Comparison of ENCODE assay signal across 7 mouse cellular contexts in the genomic region with DNA sequence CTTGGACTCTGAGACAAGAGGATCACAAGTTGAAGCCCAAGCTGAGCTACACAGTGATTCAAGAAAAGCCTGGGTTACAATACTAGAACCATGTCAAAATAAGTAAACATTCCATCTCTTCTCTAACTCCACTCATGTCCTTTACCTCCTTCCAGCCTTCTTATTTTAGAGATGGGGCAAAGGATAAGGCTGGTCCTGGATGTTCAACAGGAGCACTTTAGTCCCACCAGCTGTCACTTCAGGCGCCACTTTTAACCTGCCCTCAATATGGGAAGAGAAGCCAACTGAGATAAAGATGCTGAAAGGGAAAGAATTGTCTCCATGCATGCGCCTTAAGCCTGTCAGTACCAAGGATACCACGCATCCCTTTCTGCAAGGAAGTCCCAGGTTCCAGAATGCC. TPM values are rescaled to one million over a fixed set of nuclear protein-coding genes. Genes with fewer than 3 reads are reported as not detected.
A peak's percentile ranks its signal among the peaks of the same experiment; 100 is the strongest.
DNase-seq lines count a peak whose midpoint lies in the region; ATAC-seq lines count a peak whose summit lies in the region.

No protein-coding gene starts in this region.

- peaks cover 2% of the 10 kb centered on the region; the same call in 1 of the 2 replicates for H3K36me3 ChIP-seq in neural tube, embryonic 11.5 days (ENCODE audit: control insufficient read depth, insufficient read depth, low read length)
- H3K36me3 ChIP-seq in forebrain, embryonic 13.5 days (ENCODE audit: poor library complexity, severe bottlenecking), result peaks cover 16% of the 10 kb centered on the region
- peaks cover 8% of the 10 kb centered on the region; the same call in 1 of the 2 replicates for H3K36me3 ChIP-seq in stomach, embryonic 15.5 days

- WGBS in neural tube, embryonic 11.5 days, result 5% methylated on average over 3 of the region's 3 CpGs
- WGBS in forebrain, embryonic 13.5 days, result 4% methylated on average over 3 of the region's 3 CpGs
- WGBS in stomach, embryonic 15.5 days, result 0% methylated on average over 3 of the region's 3 CpGs

- no peaks in the 10 kb centered on the region for H3K27me3 ChIP-seq in neural tube, embryonic 11.5 days (ENCODE audit: control insufficient read depth, insufficient read depth, low read length)
- H3K27me3 ChIP-seq in forebrain, embryonic 13.5 days, result no peaks in the 10 kb centered on the region
- no peaks in the 10 kb centered on the region for H3K27me3 ChIP-seq in stomach, embryonic 15.5 days (replicated peaks)

- H3K9me3 ChIP-seq in neural tube, embryonic 11.5 days (ENCODE audit: control insufficient read depth, low read length), result no peaks in the 10 kb centered on the region
- H3K9me3 ChIP-seq in forebrain, embryonic 13.5 days (replicated peaks), result no peaks in the 10 kb centered on the region
- no peaks in the 10 kb centered on the region for H3K9me3 ChIP-seq in stomach, embryonic 15.5 days

- ATAC-seq in neural tube, embryonic 11.5 days (ENCODE audit: insufficient read depth, low FRiP score, low TSS enrichment), result no peak
- ATAC-seq in forebrain, embryonic 13.5 days, result no peak
- ATAC-seq in stomach, embryonic 15.5 days (ENCODE audit: insufficient read depth, low FRiP score, low read depth), result no peak

- H3K9ac ChIP-seq in neural tube, embryonic 11.5 days (ENCODE audit: low read length), result peak overlapping the region; percentile 87
- peak overlapping the region; percentile 92 for H3K9ac ChIP-seq in forebrain, embryonic 13.5 days
- H3K9ac ChIP-seq in stomach, embryonic 15.5 days, result peak overlapping the region; percentile 95

- H3K4me1 ChIP-seq in neural tube, embryonic 11.5 days (ENCODE audit: control insufficient read depth, insufficient read depth, low read length), result peaks cover 11% of the 10 kb centered on the region
- H3K4me1 ChIP-seq in forebrain, embryonic 13.5 days, result peaks cover 21% of the 10 kb centered on the region
- peaks cover 11% of the 10 kb centered on the region for H3K4me1 ChIP-seq in stomach, embryonic 15.5 days

- no peak overlapping the region for H3K27ac ChIP-seq in neural tube, embryonic 11.5 days (ENCODE audit: low read depth, low read length)
- no peak overlapping the region for H3K27ac ChIP-seq in forebrain, embryonic 13.5 days
- H3K27ac ChIP-seq in stomach, embryonic 15.5 days, result peak overlapping the region; percentile 93; the same call in 1 of the 2 replicates

- peak overlapping the region; percentile 90 for H3K4me3 ChIP-seq in neural tube, embryonic 11.5 days (ENCODE audit: low read depth, low read length)
- peak overlapping the region; percentile 82 for H3K4me3 ChIP-seq in forebrain, embryonic 13.5 days
- H3K4me3 ChIP-seq in stomach, embryonic 15.5 days (replicated peaks), result peak overlapping the region; percentile 97

- H3K4me2 ChIP-seq in neural tube, embryonic 11.5 days (ENCODE audit: low read depth), result peak overlapping the region; percentile 47
- peak overlapping the region; percentile 95 for H3K4me2 ChIP-seq in forebrain, embryonic 13.5 days
- peak overlapping the region; percentile 80 for H3K4me2 ChIP-seq in stomach, embryonic 15.5 days

- DNase-seq in neural tube, embryonic 11.5 days (ENCODE audit: low spot score), result no peak
- no peak for DNase-seq in neural tube, embryonic 10.5 days (ENCODE audit: extremely low spot score, low spot score)
- peak; percentile 10 for DNase-seq in liver
- no peak for DNase-seq in adrenal gland, adult 2 months
- DNase-seq in layer of hippocampus, postnatal 10 days (ENCODE audit: low spot score in 2 of 2), result no peak

RNA-seq across cellular contexts. Expression of gene Prcc, which starts 1.1 kb away (rescaled TPM):
- 17.8 and 20.3 TPM in 2 replicates for polyA plus RNA-seq in neural tube, embryonic 11.5 days (2014; fragmentation: Nextera tagmentation; extraction: Ambion mirVana)
- 14.5 TPM in 2 replicates for polyA plus RNA-seq in forebrain, embryonic 13.5 days (2015; fragmentation: Nextera tagmentation; extraction: Ambion mirVana)
- polyA plus RNA-seq in stomach, embryonic 15.5 days (2015; fragmentation: Nextera tagmentation; extraction: Ambion mirVana), result 11.3 and 12.7 TPM in 2 replicates
- total RNA-seq in adrenal gland, adult 2 months (2021), result 10 to 100 TPM; 48.0 to 52.0 TPM
- polyA plus RNA-seq in adrenal gland, adult 2 months (2012; rRNA removed), result 28.5 and 32.5 TPM in 2 replicates
- total RNA-seq in layer of hippocampus, postnatal 10 days (2021), result 10 to 100 TPM; 62.3 to 66.4 TPM

RNA-seq across cellular contexts. Expression of gene Hdgf, which starts 21.8 kb away (rescaled TPM):
- polyA plus RNA-seq in neural tube, embryonic 11.5 days (2014; fragmentation: Nextera tagmentation; extraction: Ambion mirVana), result 256 and 261 TPM in 2 replicates
- polyA plus RNA-seq in forebrain, embryonic 13.5 days (2015; fragmentation: Nextera tagmentation; extraction: Ambion mirVana), result 106 and 147 TPM in 2 replicates
- 238 and 249 TPM in 2 replicates for polyA plus RNA-seq in stomach, embryonic 15.5 days (2015; fragmentation: Nextera tagmentation; extraction: Ambion mirVana)
- total RNA-seq in adrenal gland, adult 2 months (2021), result 100 to 1,000 TPM; 181 to 206 TPM
- polyA plus RNA-seq in adrenal gland, adult 2 months (2012; rRNA removed), result 54.3 and 64.8 TPM in 2 replicates
- 100 to 1,000 TPM; 121 to 125 TPM for total RNA-seq in layer of hippocampus, postnatal 10 days (2021)

RNA-seq across cellular contexts. Expression of gene Mrpl24, which starts 35.0 kb away (rescaled TPM):
- polyA plus RNA-seq in neural tube, embryonic 11.5 days (2014; fragmentation: Nextera tagmentation; extraction: Ambion mirVana), result 76.1 and 79.2 TPM in 2 replicates
- polyA plus RNA-seq in forebrain, embryonic 13.5 days (2015; fragmentation: Nextera tagmentation; extraction: Ambion mirVana), result 70.2 and 77.2 TPM in 2 replicates
- 76.4 and 78.2 TPM in 2 replicates for polyA plus RNA-seq in stomach, embryonic 15.5 days (2015; fragmentation: Nextera tagmentation; extraction: Ambion mirVana)
- 100 to 1,000 TPM; 114 to 120 TPM for total RNA-seq in adrenal gland, adult 2 months (2021)
- polyA plus RNA-seq in adrenal gland, adult 2 months (2012; rRNA removed), result 15.1 and 18.0 TPM in 2 replicates
- 10 to 100 TPM; 49.4 to 55.6 TPM for total RNA-seq in layer of hippocampus, postnatal 10 days (2021)

RNA-seq across cellular contexts. Expression of gene Sh2d2a, which starts 37.7 kb away (rescaled TPM):
- not detected in 2 replicates for polyA plus RNA-seq in neural tube, embryonic 11.5 days (2014; fragmentation: Nextera tagmentation; extraction: Ambion mirVana)
- not detected in 2 replicates for polyA plus RNA-seq in forebrain, embryonic 13.5 days (2015; fragmentation: Nextera tagmentation; extraction: Ambion mirVana)
- 0.21 and 0.30 TPM in 2 replicates for polyA plus RNA-seq in stomach, embryonic 15.5 days (2015; fragmentation: Nextera tagmentation; extraction: Ambion mirVana)
- under 1 TPM; 0.17 to 0.31 TPM for total RNA-seq in adrenal gland, adult 2 months (2021)
- 0.30 and 0.39 TPM in 2 replicates for polyA plus RNA-seq in adrenal gland, adult 2 months (2012; rRNA removed)
- total RNA-seq in layer of hippocampus, postnatal 10 days (2021), result not detected

RNA-seq across cellular contexts. Expression of gene Isg20l2, which starts 45.8 kb away (rescaled TPM):
- polyA plus RNA-seq in neural tube, embryonic 11.5 days (2014; fragmentation: Nextera tagmentation; extraction: Ambion mirVana), result 52.3 and 53.9 TPM in 2 replicates
- polyA plus RNA-seq in forebrain, embryonic 13.5 days (2015; fragmentation: Nextera tagmentation; extraction: Ambion mirVana), result 61.8 and 63.0 TPM in 2 replicates
- polyA plus RNA-seq in stomach, embryonic 15.5 days (2015; fragmentation: Nextera tagmentation; extraction: Ambion mirVana), result 45.8 and 48.1 TPM in 2 replicates
- 10 to 100 TPM; 16.3 to 21.4 TPM for total RNA-seq in adrenal gland, adult 2 months (2021)
- 9.4 and 9.7 TPM in 2 replicates for polyA plus RNA-seq in adrenal gland, adult 2 months (2012; rRNA removed)
- total RNA-seq in layer of hippocampus, postnatal 10 days (2021), result 10 to 100 TPM; 17.1 to 19.0 TPM
